Mouse (Mus musculus) CH12.LX (cell line): ENCODE data around the gene Nle1.

ENCODE experiments used
- CHD1 ChIP-seq: IDR thresholded peaks from 2 replicates; pipeline ENCODE4 v1.6.1; 2012; ENCODE audit warnings: low read depth, low read length, improper control_type of control experiment, inconsistent platforms
- CTCF ChIP-seq, 2 experiments: IDR thresholded peaks in 1 of 2; conservative IDR thresholded peaks in 1 of 2; 2 replicates each; pipeline ENCODE4 v1.5.1; 2011 to 2012; ENCODE audit warnings: low read depth in 2 of 2, low read length in 2 of 2, improper control_type of control experiment in 1 of 2, inconsistent platforms in 1 of 2, mild to moderate bottlenecking in 1 of 2, moderate library complexity in 1 of 2
- ELF1 ChIP-seq: IDR thresholded peaks from 2 replicates; pipeline ENCODE4 v1.6.1; 2014; ENCODE audit warnings: low read depth, mild to moderate bottlenecking, inconsistent platforms, low read length, improper control_type of control experiment
- EP300 ChIP-seq: IDR thresholded peaks from 2 replicates; pipeline ENCODE4 v1.6.1; 2011; ENCODE audit warnings: low read length, improper control_type of control experiment
- GABPA ChIP-seq: IDR thresholded peaks from 2 replicates; pipeline ENCODE4 v1.6.1; 2012; ENCODE audit warnings: low read depth, low read length, improper control_type of control experiment, inconsistent platforms; ENCODE audit not compliant: insufficient replicate concordance
- HCFC1 ChIP-seq: IDR thresholded peaks from 2 replicates; pipeline ENCODE4 v1.6.1; 2012; ENCODE audit warnings: low read depth, mild to moderate bottlenecking, inconsistent platforms, low read length, improper control_type of control experiment
- KAT2A ChIP-seq: IDR thresholded peaks from 2 replicates; pipeline ENCODE4 v1.6.1; 2012; ENCODE audit warnings: low read length, improper control_type of control experiment, inconsistent platforms; ENCODE audit not compliant: insufficient replicate concordance
- POLR2A ChIP-seq: IDR thresholded peaks from 2 replicates; pipeline ENCODE4 v1.6.1; 2011; ENCODE audit warnings: low read depth, mild to moderate bottlenecking, improper control_type of control experiment, low read length
- TCF12 ChIP-seq: IDR thresholded peaks from 2 replicates; pipeline ENCODE4 v1.6.1; 2014; ENCODE audit warnings: low read depth, mild to moderate bottlenecking, inconsistent platforms, low read length, improper control_type of control experiment
- USF1 ChIP-seq: IDR thresholded peaks from 2 replicates; pipeline ENCODE4 v1.6.1; 2014; ENCODE audit warnings: low read depth, mild to moderate bottlenecking, inconsistent platforms, low read length, improper control_type of control experiment

GRCm38 (mm10) chr11:82869506-82870172, 38.6 kb downstream of the Nle1 start:
- no peak for TF ChIP-seq CTCF (conservative IDR thresholded peaks at IDR 0.05 in 1 of 2, IDR thresholded peaks at IDR 0.05 in 1 of 2; ENCODE audit: low read depth in 2 of 2, low read length in 2 of 2)
- no peak for TF ChIP-seq HCFC1
- no peak for TF ChIP-seq KAT2A
- TF ChIP-seq CHD1, result no peak
- no peak for TF ChIP-seq TCF12
- TF ChIP-seq POLR2A, result no peak
- no peak for TF ChIP-seq GABPA
- no peak for TF ChIP-seq USF1
- no peak for TF ChIP-seq ELF1
- no peak for TF ChIP-seq EP300
